Mouse (Mus musculus): ENCODE measurements around the gene Slc8a1. TPM values are rescaled to one million over a fixed set of nuclear protein-coding genes. Genes with fewer than 3 reads are reported as not detected.

Gene Slc8a1
- polyA plus RNA-seq, 1 experiment from 2014 or later, result 0.69 TPM

- Histone ChIP-seq H3K9ac (replicated peaks) (no peak overlapping the region), H3K36me3 (replicated peaks; ENCODE audit: insufficient read depth, low read length) (no peaks in the 10 kb centered on the region), H3K9me3 (ENCODE audit: low read length) (no peaks in the 10 kb centered on the region), H3K27ac (ENCODE audit: low read depth) (no peak overlapping the region), H3K4me3 (ENCODE audit: low read depth, low read length) (no peak overlapping the region), H3K27me3 (ENCODE audit: insufficient read depth, low read length) (no peaks in the 10 kb centered on the region), H3K4me2 (ENCODE audit: low read depth, low read length) (no peak overlapping the region), H3K4me1 (ENCODE audit: insufficient read depth) (no peaks in the 10 kb centered on the region)
- WGBS (ENCODE audit: insufficient replicate concordance), result 63% methylated on average over 6 of the region's 6 CpGs
- TF ChIP-seq EP300 (IDR thresholded peaks at IDR 0.05; ENCODE audit: low read depth) (no peak), CTCF (IDR thresholded peaks at IDR 0.05; ENCODE audit: low read depth) (no peak)
- ATAC-seq, result no peak
- DNase-seq, result no peak
Measured at GRCm38 (mm10) chr17:81554052-81554734, 184.0 kb downstream of the Slc8a1 start.

- H3K27me3 ChIP-seq (ENCODE audit: insufficient read depth, low read length), result no peaks in the 10 kb centered on the region
- 59% methylated on average over 6 of the region's 6 CpGs for WGBS (ENCODE audit: insufficient replicate concordance)
- H3K4me3 ChIP-seq (ENCODE audit: low read depth, low read length), result no peak overlapping the region
- DNase-seq, result no peak
- TF ChIP-seq CTCF (IDR thresholded peaks at IDR 0.05; ENCODE audit: low read depth) (no peak), EP300 (IDR thresholded peaks at IDR 0.05; ENCODE audit: low read depth) (no peak)
- no peak for ATAC-seq
- no peak overlapping the region for H3K9ac ChIP-seq (replicated peaks)
- no peaks in the 10 kb centered on the region for H3K9me3 ChIP-seq (ENCODE audit: low read length)
- no peaks in the 10 kb centered on the region for H3K36me3 ChIP-seq (replicated peaks; ENCODE audit: insufficient read depth, low read length)
- H3K4me2 ChIP-seq (ENCODE audit: low read depth, low read length), result no peak overlapping the region
- no peaks in the 10 kb centered on the region for H3K4me1 ChIP-seq (ENCODE audit: insufficient read depth)
- H3K27ac ChIP-seq (ENCODE audit: low read depth), result no peak overlapping the region
Measured at GRCm38 (mm10) chr17:81551856-81552635, 186.1 kb downstream of the Slc8a1 start.

GRCm38 (mm10) chr17:81550864-81551263 is 187.3 kb downstream of the Slc8a1 start:
- DNase-seq, result no peak
- 83% methylated on average over 3 of the region's 3 CpGs for WGBS (ENCODE audit: insufficient replicate concordance)
- ATAC-seq, result no peak
- Histone ChIP-seq H3K9me3 (ENCODE audit: low read length) (no peaks in the 10 kb centered on the region), H3K9ac (replicated peaks) (no peak overlapping the region), H3K4me1 (ENCODE audit: insufficient read depth) (no peaks in the 10 kb centered on the region), H3K36me3 (replicated peaks; ENCODE audit: insufficient read depth, low read length) (no peaks in the 10 kb centered on the region), H3K27me3 (ENCODE audit: insufficient read depth, low read length) (no peaks in the 10 kb centered on the region), H3K27ac (ENCODE audit: low read depth) (no peak overlapping the region), H3K4me2 (ENCODE audit: low read depth, low read length) (no peak overlapping the region), H3K4me3 (ENCODE audit: low read depth, low read length) (no peak overlapping the region)
- TF ChIP-seq CTCF (IDR thresholded peaks at IDR 0.05; ENCODE audit: low read depth) (no peak), EP300 (IDR thresholded peaks at IDR 0.05; ENCODE audit: low read depth) (no peak)

- Histone ChIP-seq H3K9ac (replicated peaks) (no peak overlapping the region), H3K4me2 (ENCODE audit: low read depth, low read length) (no peak overlapping the region), H3K27me3 (ENCODE audit: insufficient read depth, low read length) (no peaks in the 10 kb centered on the region), H3K4me1 (ENCODE audit: insufficient read depth) (no peaks in the 10 kb centered on the region), H3K9me3 (ENCODE audit: low read length) (no peaks in the 10 kb centered on the region), H3K36me3 (replicated peaks; ENCODE audit: insufficient read depth, low read length) (no peaks in the 10 kb centered on the region), H3K27ac (ENCODE audit: low read depth) (no peak overlapping the region), H3K4me3 (ENCODE audit: low read depth, low read length) (no peak overlapping the region)
- WGBS (ENCODE audit: insufficient replicate concordance), result 72% methylated on average over 4 of the region's 4 CpGs
- DNase-seq (no peak), ATAC-seq (no peak)
- no peak for TF ChIP-seq EP300 (IDR thresholded peaks at IDR 0.05; ENCODE audit: low read depth)
- TF ChIP-seq CTCF (IDR thresholded peaks at IDR 0.05; ENCODE audit: low read depth), result no peak
Measured at GRCm38 (mm10) chr17:81548016-81548415, 190.2 kb downstream of the Slc8a1 start.

GRCm38 (mm10) chr17:81546525-81546924 is 191.7 kb downstream of the Slc8a1 start:
- Histone ChIP-seq H3K36me3 (replicated peaks; ENCODE audit: insufficient read depth, low read length) (no peaks in the 10 kb centered on the region), H3K27me3 (ENCODE audit: insufficient read depth, low read length) (no peaks in the 10 kb centered on the region), H3K9ac (replicated peaks) (no peak overlapping the region), H3K4me1 (ENCODE audit: insufficient read depth) (no peaks in the 10 kb centered on the region), H3K27ac (ENCODE audit: low read depth) (no peak overlapping the region), H3K4me3 (ENCODE audit: low read depth, low read length) (no peak overlapping the region), H3K9me3 (ENCODE audit: low read length) (no peaks in the 10 kb centered on the region), H3K4me2 (ENCODE audit: low read depth, low read length) (no peak overlapping the region)
- ATAC-seq (no peak), DNase-seq (no peak)
- 75% methylated on average over 6 of the region's 6 CpGs for WGBS (ENCODE audit: insufficient replicate concordance)
- TF ChIP-seq EP300 (IDR thresholded peaks at IDR 0.05; ENCODE audit: low read depth), result no peak
- no peak for TF ChIP-seq CTCF (IDR thresholded peaks at IDR 0.05; ENCODE audit: low read depth)

GRCm38 (mm10) chr17:81546012-81546411 is 192.2 kb downstream of the Slc8a1 start:
- WGBS (ENCODE audit: insufficient replicate concordance), result 81% methylated on average over 5 of the region's 5 CpGs
- Histone ChIP-seq H3K9me3 (ENCODE audit: low read length) (no peaks in the 10 kb centered on the region), H3K36me3 (replicated peaks; ENCODE audit: insufficient read depth, low read length) (no peaks in the 10 kb centered on the region), H3K4me1 (ENCODE audit: insufficient read depth) (no peaks in the 10 kb centered on the region), H3K27ac (ENCODE audit: low read depth) (no peak overlapping the region), H3K27me3 (ENCODE audit: insufficient read depth, low read length) (no peaks in the 10 kb centered on the region), H3K4me3 (ENCODE audit: low read depth, low read length) (no peak overlapping the region), H3K4me2 (ENCODE audit: low read depth, low read length) (no peak overlapping the region), H3K9ac (replicated peaks) (no peak overlapping the region)
- ATAC-seq (no peak), DNase-seq (no peak)
- TF ChIP-seq CTCF (IDR thresholded peaks at IDR 0.05; ENCODE audit: low read depth) (no peak), EP300 (IDR thresholded peaks at IDR 0.05; ENCODE audit: low read depth) (no peak)

Measured in liver, postnatal 0 days (tissue).